ENCODE assay signal across 8 mouse cellular contexts in genomic region chr11:58955868-58956257, GRCm38 (mm10). TPM values are rescaled to one million over a fixed set of nuclear protein-coding genes. Genes with fewer than 3 reads are reported as not detected.
DNase-seq lines count a peak whose midpoint lies in the region; ATAC-seq and TF ChIP-seq lines count a peak whose summit lies in the region.

No protein-coding gene starts in this region.

- H3K9ac ChIP-seq in forebrain, embryonic 14.5 days (ENCODE audit: low read length), result peak overlapping the region; percentile 96
- H3K9ac ChIP-seq in liver, embryonic 13.5 days, result peak overlapping the region; percentile 99

- peaks cover 43% of the 10 kb centered on the region for H3K4me1 ChIP-seq in forebrain, embryonic 14.5 days (ENCODE audit: control insufficient read depth, insufficient read depth, low read length)
- peaks cover 55% of the 10 kb centered on the region for H3K4me1 ChIP-seq in liver, embryonic 13.5 days (replicated peaks)

- no peak for DNase-seq in gastrocnemius, adult 2 months
- no peak for DNase-seq in gastrocnemius, postnatal 4 days (ENCODE audit: low spot score in 2 of 2)
- peak; percentile 12 for DNase-seq in 3T3-L1 (ENCODE audit: low read depth, low spot score)
- no peak for DNase-seq in forebrain, embryonic 14.5 days (ENCODE audit: low spot score)
- no peak for DNase-seq in liver, embryonic 13.5 days
- DNase-seq in right cerebral cortex, adult 18-20 months, result no peak
- no peak for DNase-seq in right cerebral cortex, postnatal 4 days
- DNase-seq in embryo, embryonic 11 days, result no peak

- H3K27me3 ChIP-seq in forebrain, embryonic 14.5 days (replicated peaks; ENCODE audit: control insufficient read depth, insufficient read depth, low read length), result no peaks in the 10 kb centered on the region
- peaks cover 12% of the 10 kb centered on the region for H3K27me3 ChIP-seq in liver, embryonic 13.5 days

- no peak for ATAC-seq in forebrain, embryonic 14.5 days
- ATAC-seq in liver, embryonic 13.5 days (ENCODE audit: low read depth), result no peak

- H3K4me3 ChIP-seq in gastrocnemius, adult 2 months, result peak overlapping the region; percentile 97
- H3K4me3 ChIP-seq in forebrain, embryonic 14.5 days (ENCODE audit: low read depth, low read length), result peak overlapping the region; percentile 89
- H3K4me3 ChIP-seq in liver, embryonic 13.5 days (replicated peaks), result peak overlapping the region; percentile 93

- peaks cover 14% of the 10 kb centered on the region for H3K36me3 ChIP-seq in forebrain, embryonic 14.5 days (ENCODE audit: control insufficient read depth, insufficient read depth, low read length)
- H3K36me3 ChIP-seq in liver, embryonic 13.5 days, result peaks cover 23% of the 10 kb centered on the region

- H3K9me3 ChIP-seq in forebrain, embryonic 14.5 days (replicated peaks; ENCODE audit: control insufficient read depth, low read length), result no peaks in the 10 kb centered on the region
- H3K9me3 ChIP-seq in liver, embryonic 13.5 days (replicated peaks), result no peaks in the 10 kb centered on the region

- 10% methylated on average over 8 of the region's 8 CpGs for WGBS in forebrain, embryonic 14.5 days
- 35% methylated on average over 8 of the region's 8 CpGs for WGBS in liver, embryonic 13.5 days (ENCODE audit: insufficient replicate concordance)

- intact Hi-C loops in gastrocnemius, adult 2 months (cut with DNase I), result loop anchor here (1.0 kb wide), 1 partner anchor 28 kb away; no protein-coding TSS in a partner anchor

- TF ChIP-seq CTCF in gastrocnemius, adult 2 months (IDR thresholded peaks at IDR 0.05), result no peak

- H3K4me2 ChIP-seq in forebrain, embryonic 14.5 days (ENCODE audit: low read length), result peak overlapping the region; percentile 61
- H3K4me2 ChIP-seq in liver, embryonic 13.5 days, result peak overlapping the region; percentile 95

- H3K27ac ChIP-seq in gastrocnemius, adult 2 months, result peak overlapping the region; percentile 99
- no peak overlapping the region; the same call in 1 of the 2 replicates for H3K27ac ChIP-seq in forebrain, embryonic 14.5 days (ENCODE audit: low read depth, low read length)
- H3K27ac ChIP-seq in liver, embryonic 13.5 days, result peak overlapping the region; percentile 100

RNA-seq across cellular contexts. Expression of gene Hist3h2a, which starts 1.4 kb away (rescaled TPM):
- total RNA-seq in gastrocnemius, adult 2 months (2021), result 10 to 100 TPM; 10.5 to 11.3 TPM
- total RNA-seq in gastrocnemius, postnatal 4 days (2021), result 10 to 100 TPM; 37.1 to 42.7 TPM
- polyA plus RNA-seq in forebrain, embryonic 14.5 days (2014; fragmentation: Nextera tagmentation; extraction: Ambion mirVana), result 149 and 151 TPM in 2 replicates
- polyA plus RNA-seq in liver, embryonic 13.5 days (2015; fragmentation: Nextera tagmentation; extraction: Ambion mirVana), result 12.3 and 13.7 TPM in 2 replicates

RNA-seq across cellular contexts. Expression of gene Trim17, which starts 1.4 kb away (rescaled TPM):
- total RNA-seq in gastrocnemius, adult 2 months (2021), result under 1 TPM; 0.08 to 0.33 TPM
- under 1 TPM; 0.23 to 0.29 TPM for total RNA-seq in gastrocnemius, postnatal 4 days (2021)
- 1.3 and 1.9 TPM in 2 replicates for polyA plus RNA-seq in forebrain, embryonic 14.5 days (2014; fragmentation: Nextera tagmentation; extraction: Ambion mirVana)
- polyA plus RNA-seq in liver, embryonic 13.5 days (2015; fragmentation: Nextera tagmentation; extraction: Ambion mirVana), result 0.06 and 0.18 TPM in 2 replicates

RNA-seq across cellular contexts. Expression of gene Hist3h2ba, which starts 7.1 kb away (rescaled TPM):
- total RNA-seq in gastrocnemius, adult 2 months (2021), result not detected
- 10 to 100 TPM in 1 of 2 experiments, 1 to 10 TPM in 1; 9.8 to 17.0 TPM for total RNA-seq in gastrocnemius, postnatal 4 days (2021)
- polyA plus RNA-seq in forebrain, embryonic 14.5 days (2014; fragmentation: Nextera tagmentation; extraction: Ambion mirVana), result 279 and 359 TPM in 2 replicates
- 5.5 and 6.3 TPM in 2 replicates for polyA plus RNA-seq in liver, embryonic 13.5 days (2015; fragmentation: Nextera tagmentation; extraction: Ambion mirVana)

RNA-seq across cellular contexts. Expression of gene Rnf187, which starts 17.1 kb away (rescaled TPM):
- 100 to 1,000 TPM in 1 of 2 experiments, 10 to 100 TPM in 1; 95.2 to 101 TPM for total RNA-seq in gastrocnemius, adult 2 months (2021)
- total RNA-seq in gastrocnemius, postnatal 4 days (2021), result 100 to 1,000 TPM; 161 to 162 TPM
- polyA plus RNA-seq in forebrain, embryonic 14.5 days (2014; fragmentation: Nextera tagmentation; extraction: Ambion mirVana), result 457 and 463 TPM in 2 replicates
- 125 and 130 TPM in 2 replicates for polyA plus RNA-seq in liver, embryonic 13.5 days (2015; fragmentation: Nextera tagmentation; extraction: Ambion mirVana)

RNA-seq across cellular contexts. Expression of gene Trim11, which starts 22.0 kb away (rescaled TPM):
- 1 to 10 TPM; 7.2 to 7.9 TPM for total RNA-seq in gastrocnemius, adult 2 months (2021)
- total RNA-seq in gastrocnemius, postnatal 4 days (2021), result 10 to 100 TPM; 16.7 to 19.6 TPM
- polyA plus RNA-seq in forebrain, embryonic 14.5 days (2014; fragmentation: Nextera tagmentation; extraction: Ambion mirVana), result 20.7 and 24.0 TPM in 2 replicates
- 8.9 and 9.2 TPM in 2 replicates for polyA plus RNA-seq in liver, embryonic 13.5 days (2015; fragmentation: Nextera tagmentation; extraction: Ambion mirVana)

Comparison
In these comparisons a context has a peak if more than half of its experiments do, and no peak if none do; other contexts are left out.
1. RNA of gene Hist3h2ba, which starts 7.1 kb away (total RNA-seq): 9.8 to 17.0 TPM in gastrocnemius, postnatal 4 days; not detected in gastrocnemius, adult 2 months; every median in the first group is over 4 times any median in the second.
2. Peak in every context shown above with its lines, with median percentiles within 50 percentile points of each other: H3K4me3 ChIP-seq.